Mouse (Mus musculus): ENCODE data around the gene Pde6g.

Pde6g gene

GRCm38 (mm10) chr11:120453306-120453705 lies at the start of gene Pde6g:
Pde6g (minus strand) TSS chr11:120453500.
- no peak for DNase-seq

GRCm38 (mm10) chr11:120501701-120502100 lies 48.4 kb upstream of the Pde6g start:
- no peak for DNase-seq

DNA sequence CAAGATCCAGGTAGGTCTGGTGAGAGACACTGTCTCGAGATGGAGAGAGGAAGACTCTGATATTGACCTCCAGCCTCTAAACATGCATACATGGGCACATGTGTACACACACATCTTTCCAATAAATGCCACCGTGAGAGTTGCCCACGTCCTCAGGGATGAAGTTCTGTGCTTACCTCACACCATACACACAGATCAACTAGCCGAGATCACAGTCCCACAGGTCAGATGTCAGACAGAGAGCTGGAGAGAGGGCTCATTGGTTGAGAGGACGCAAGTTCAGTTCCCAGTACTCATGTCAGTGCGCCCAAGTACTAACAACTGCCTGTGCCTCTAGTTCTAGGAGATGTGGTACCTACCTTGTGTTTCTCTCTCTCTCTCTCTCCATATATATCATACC lies 47.7 kb upstream of the Pde6g start:
- DNase-seq, result no peak

GRCm38 (mm10) chr11:120500357-120500756 lies 47.1 kb upstream of the Pde6g start:
- DNase-seq, result no peak

DNA sequence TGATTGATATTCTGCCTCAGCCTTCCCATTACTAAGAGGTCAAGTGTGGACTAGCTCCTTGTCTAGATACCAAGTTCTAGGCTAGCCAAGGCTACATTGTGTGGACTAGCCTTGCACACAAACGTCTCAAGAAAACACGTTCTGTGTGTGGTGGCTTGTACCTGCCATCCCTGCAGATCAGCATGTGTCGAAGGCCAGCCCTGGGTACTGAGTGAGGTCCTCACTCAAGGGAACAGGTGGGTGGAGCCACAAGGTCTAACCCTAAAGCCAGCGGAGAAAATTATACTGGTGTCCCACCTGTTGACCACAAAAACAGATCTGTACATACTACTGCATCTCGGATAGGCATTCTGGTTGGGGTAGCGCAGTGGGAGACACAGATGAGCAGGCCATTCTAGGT lies 46.6 kb upstream of the Pde6g start:
- DNase-seq, result no peak

DNA sequence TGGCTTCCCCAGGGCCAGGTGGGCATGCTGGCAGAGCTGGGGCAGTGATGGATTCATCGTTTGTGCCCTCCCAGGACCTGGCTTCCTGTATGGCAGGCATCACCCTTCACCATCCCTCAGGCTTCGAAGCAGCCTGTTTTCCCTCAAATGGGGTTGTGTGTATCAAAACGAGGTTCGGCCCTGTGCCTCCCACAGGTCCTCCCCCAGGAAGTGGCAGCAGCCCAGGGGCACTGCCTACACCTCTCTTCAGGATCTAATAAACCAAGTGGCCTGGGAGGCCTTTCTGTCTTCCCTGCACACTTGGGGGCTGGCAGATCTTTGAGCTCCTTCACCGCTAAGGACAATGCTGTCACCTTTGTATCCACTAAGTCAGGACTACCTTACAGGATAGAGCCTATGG lies 45.6 kb upstream of the Pde6g start:
- DNase-seq, result no peak

- no peak for DNase-seq
These were observed 44.9 kb upstream of the Pde6g start for GRCm38 (mm10) chr11:120498226-120498625.

DNA sequence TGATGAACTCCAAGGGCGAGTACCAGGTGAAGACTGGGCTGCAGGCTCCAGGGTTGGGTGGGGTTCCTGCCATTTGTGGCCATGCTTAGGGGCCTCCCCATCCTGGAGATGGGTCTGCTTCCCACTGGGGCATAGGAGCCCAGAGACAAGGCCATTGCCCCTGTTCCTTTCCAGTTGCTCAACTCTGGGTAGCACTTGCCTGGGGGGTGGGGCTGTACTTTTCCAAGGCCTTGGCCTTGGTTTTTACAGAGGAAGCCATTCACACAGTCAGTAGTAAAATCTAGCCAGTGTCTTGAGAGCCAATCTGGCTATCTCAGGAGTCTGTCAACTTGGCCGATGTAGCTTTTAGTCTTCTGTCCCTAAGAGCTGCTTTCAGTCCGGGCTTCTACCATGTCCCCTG lies 44.1 kb upstream of the Pde6g start:
- DNase-seq, result no peak

DNA sequence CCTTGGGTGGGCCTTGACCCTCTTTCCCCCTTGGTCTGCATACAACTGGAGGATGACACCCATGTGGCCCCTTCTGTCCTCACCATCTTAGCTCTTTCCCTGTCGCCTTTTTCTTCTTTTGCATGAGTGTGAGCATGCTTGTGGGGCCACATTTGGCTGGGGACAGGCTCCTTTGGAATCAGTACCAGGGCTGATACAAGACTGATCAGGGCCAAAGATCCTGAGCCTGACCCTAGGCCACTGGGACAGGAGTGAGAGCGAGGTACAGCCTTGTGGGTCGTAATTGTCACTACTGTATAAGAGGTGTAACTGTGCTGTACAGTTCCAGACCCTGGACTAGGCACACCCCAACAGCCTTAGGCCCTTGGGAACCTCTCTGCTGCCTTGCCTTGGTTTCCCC lies 40.6 kb upstream of the Pde6g start:
- DNase-seq, result no peak

DNA sequence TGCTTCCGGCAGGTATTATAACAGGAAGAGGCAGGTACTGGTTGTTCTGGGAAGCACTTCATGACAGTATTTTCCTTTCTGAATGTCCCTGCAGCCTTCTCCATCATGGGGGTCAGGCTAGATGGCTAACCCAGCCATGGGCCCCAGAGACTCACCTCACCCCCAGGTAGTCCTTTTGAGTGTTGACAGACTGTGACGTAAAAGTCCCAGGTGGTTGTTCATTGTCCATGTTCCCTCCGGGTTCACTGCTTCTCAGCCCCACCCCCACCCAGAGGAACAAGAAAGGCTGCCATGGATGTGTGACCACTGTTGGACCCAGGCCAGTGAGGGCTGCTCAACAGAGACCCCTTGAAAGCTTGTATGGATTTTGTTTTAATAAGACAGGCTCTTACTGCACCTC lies 40.1 kb upstream of the Pde6g start:
- no peak for DNase-seq

DNA sequence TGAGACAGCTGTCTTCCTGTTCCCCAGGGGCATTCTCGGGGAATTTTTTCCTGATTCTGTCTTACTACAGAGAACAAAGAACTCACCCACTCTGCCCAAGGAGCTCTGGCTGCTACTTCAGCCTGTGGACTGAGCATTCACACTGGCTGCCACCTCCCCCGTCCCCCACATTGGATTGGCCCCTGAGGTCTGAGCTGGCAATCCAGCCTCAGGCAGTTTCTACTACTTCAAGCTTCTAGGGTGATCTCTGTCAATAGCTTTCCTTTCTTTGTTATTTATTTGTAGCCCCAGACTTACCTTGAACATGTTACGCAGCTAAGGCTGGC lies 39.5 kb upstream of the Pde6g start:
- no peak for DNase-seq

- DNase-seq, result no peak
These were observed 39.0 kb upstream of the Pde6g start for GRCm38 (mm10) chr11:120492024-120492877.

- DNase-seq, result peak; percentile 91
These were observed 38.2 kb upstream of the Pde6g start, which contains the start of gene Slc25a10 for GRCm38 (mm10) chr11:120491317-120492023. Slc25a10 (plus strand) TSS chr11:120491840.

DNA sequence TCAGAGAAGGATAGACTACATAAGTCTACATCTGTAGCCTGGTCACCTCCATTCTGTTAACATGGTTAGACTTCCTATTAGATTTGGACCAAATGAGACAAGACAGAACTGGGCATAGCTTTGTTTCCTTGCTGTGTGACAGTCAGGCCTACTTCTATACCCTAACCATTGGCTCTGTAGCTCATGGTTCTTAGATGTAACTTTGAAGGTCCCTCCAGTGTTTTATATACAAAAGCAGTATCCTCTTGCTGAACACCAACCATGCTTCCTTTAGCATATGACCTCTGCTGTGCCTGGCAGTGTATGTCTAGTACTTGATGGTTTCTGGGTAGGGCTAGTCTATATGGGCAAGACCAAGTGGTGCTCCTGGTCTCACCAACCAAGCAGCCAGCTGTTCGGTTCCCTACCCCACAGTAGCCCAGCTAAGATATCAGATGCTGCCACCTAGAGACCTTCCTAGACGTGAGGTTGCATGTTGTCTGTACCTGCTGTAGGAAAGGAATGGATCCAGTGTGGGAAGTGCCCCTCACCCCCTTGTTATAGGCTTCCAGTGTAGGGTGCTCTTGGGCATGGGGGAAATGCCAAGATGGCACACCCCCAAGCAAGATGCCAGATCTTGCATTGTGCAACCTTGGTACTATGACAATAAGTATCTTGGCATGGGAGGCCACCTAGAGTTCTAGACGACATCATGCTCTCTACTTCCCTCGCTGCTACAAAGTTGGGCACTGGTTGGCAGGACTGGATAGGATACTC lies 37.2 kb upstream of the Pde6g start:
- DNase-seq, result no peak

GRCm38 (mm10) chr11:120489054-120489761 lies 35.9 kb upstream of the Pde6g start:
- DNase-seq, result peak; percentile 73

GRCm38 (mm10) chr11:120488516-120488915 lies 35.2 kb upstream of the Pde6g start:
- DNase-seq, result no peak

GRCm38 (mm10) chr11:120485251-120485650 lies 32.0 kb upstream of the Pde6g start:
- DNase-seq, result no peak

- peak; percentile 90 for DNase-seq
These were observed 31.1 kb upstream of the Pde6g start, which contains the start of gene Mrpl12 for GRCm38 (mm10) chr11:120484265-120484981. Mrpl12 (plus strand) TSS chr11:120484613.

DNA sequence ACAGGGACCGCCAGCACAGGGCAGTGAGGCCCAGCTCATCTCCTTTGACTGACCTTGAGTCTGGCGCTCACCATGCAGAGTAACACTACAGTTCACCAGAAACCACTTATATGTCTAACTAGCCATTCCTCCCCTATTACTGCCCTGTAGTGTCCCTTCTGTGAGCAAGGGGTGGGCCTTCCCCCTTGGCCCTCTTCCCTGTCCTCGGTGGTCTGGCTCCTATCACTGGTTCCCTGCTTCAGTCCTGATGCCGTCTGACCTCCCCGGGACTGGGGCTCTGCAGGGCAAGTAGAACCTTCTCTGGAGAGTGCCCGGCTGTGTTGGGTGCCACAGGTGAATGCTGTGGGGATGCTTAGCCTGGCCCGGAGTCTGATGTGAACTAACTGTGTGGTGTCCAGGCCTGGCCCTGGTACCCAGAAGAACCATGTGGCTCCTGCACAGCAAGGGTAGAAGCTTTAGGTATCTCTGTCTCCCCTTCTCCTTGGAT lies 30.2 kb upstream of the Pde6g start:
- DNase-seq, result no peak

- no peak for DNase-seq
These were observed 18.8 kb upstream of the Pde6g start for GRCm38 (mm10) chr11:120472052-120472451.

DNA sequence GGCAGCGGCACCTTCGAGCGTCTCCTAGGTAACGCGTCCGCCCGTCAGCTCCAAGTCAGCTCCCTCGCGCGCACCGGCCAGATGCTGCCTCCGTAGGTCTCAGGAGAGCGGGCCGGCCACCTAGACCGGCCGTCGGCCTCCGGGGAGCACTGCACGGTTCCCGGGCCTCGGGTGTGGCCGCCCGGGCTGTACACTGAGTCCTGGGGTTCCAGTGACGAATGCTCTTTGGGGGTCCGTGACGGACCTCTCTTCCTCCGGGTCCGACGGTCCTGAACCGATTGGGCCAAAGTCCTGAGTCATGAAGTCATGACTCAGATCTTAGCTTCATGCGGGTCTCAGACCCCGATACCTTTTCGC lies 14.4 kb upstream of the Pde6g start:
- no peak for DNase-seq
